Mouse (Mus musculus) forebrain, embryonic 15.5 days (tissue): ENCODE data around the gene Rabac1. TPM values are rescaled to one million over a fixed set of nuclear protein-coding genes. Genes with fewer than 3 reads are reported as not detected.

Experiments used
- ATAC-seq: fragments of 200-750 bp; cut with Nextera tagmentation; replicated peaks from 2 replicates; pipeline ENCODE4 v1.8.0; 2017; ENCODE audit warnings: mild to moderate bottlenecking, moderate TSS enrichment, moderate library complexity
- H3K27ac ChIP-seq: fragments of 300-500 bp; sonication (generic); replicated peaks from 2 replicates; pipeline ENCODE4 v1.5.1; 2015; ENCODE audit warnings: mild to moderate bottlenecking, inconsistent platforms
- H3K27me3 ChIP-seq: fragments of 300-500 bp; sonication (generic); 2 replicates; pipeline ENCODE4 v1.6.1; 2015; ENCODE audit warnings: inconsistent platforms
- H3K36me3 ChIP-seq: fragments of 300-500 bp; sonication (generic); 2 replicates; pipeline ENCODE4 v1.6.1; 2015; ENCODE audit warnings: mild to moderate bottlenecking, inconsistent platforms
- H3K4me1 ChIP-seq: fragments of 300-500 bp; sonication (generic); 2 replicates; pipeline ENCODE4 v1.6.1; 2015; ENCODE audit warnings: inconsistent platforms
- H3K4me2 ChIP-seq: fragments of 300-500 bp; sonication (generic); replicated peaks from 2 replicates; pipeline ENCODE4 v1.6.1; 2015; ENCODE audit warnings: mild to moderate bottlenecking, inconsistent platforms
- H3K4me3 ChIP-seq: fragments of 300-500 bp; sonication (generic); 2 replicates; pipeline ENCODE4 v1.5.1; 2015; ENCODE audit warnings: mild to moderate bottlenecking, inconsistent platforms
- H3K9ac ChIP-seq: fragments of 300-500 bp; sonication (generic); replicated peaks from 2 replicates; pipeline ENCODE4 v1.6.1; 2015; ENCODE audit warnings: mild to moderate bottlenecking, inconsistent platforms
- H3K9me3 ChIP-seq: fragments of 300-500 bp; sonication (generic); 2 replicates; pipeline ENCODE4 v1.6.1; 2016; ENCODE audit warnings: inconsistent platforms
- WGBS: fragments of 180-500 bp; shearing (Covaris S2); methylation state at CpG from one replicate; pipeline ENCODE4 v1.1.7; 2015; ENCODE audit warnings: mixed read lengths; 5-methylcytosine and 5-hydroxymethylcytosine counted together
- polyA plus RNA-seq: library from polyadenylated mRNA; unstranded; fragments of >200 nt; fragmentation: Nextera tagmentation; extraction: Ambion mirVana; gene quantifications from 2 replicates; pipeline ENCODE4 v1.2.1, GENCODE M21; 2015

Rabac1 gene
- 195 and 196 TPM in 2 replicates for polyA plus RNA-seq

- Histone ChIP-seq H3K9ac (peak within 1 kb of the TSS; percentile 86), H3K4me2 (peak within 1 kb of the TSS; percentile 83), H3K27ac (peak within 1 kb of the TSS; percentile 75), H3K9me3 (no peaks in the 10 kb centered on the region), H3K36me3 (peaks cover under 1% of the 10 kb centered on the region; the same call in 1 of the 2 replicates), H3K4me1 (peaks cover 18% of the 10 kb centered on the region), H3K27me3 (no peaks in the 10 kb centered on the region), H3K4me3 (peak within 1 kb of the TSS; percentile 80)
- peak; percentile 91 for ATAC-seq
- under 1% methylated on average over 45 of the region's 45 CpGs for WGBS
Measured at GRCm38 (mm10) chr7:24971972-24972893, at the start of gene Rabac1. Gene Rabac1, minus strand, starts transcription at chr7:24972754.

DNA sequence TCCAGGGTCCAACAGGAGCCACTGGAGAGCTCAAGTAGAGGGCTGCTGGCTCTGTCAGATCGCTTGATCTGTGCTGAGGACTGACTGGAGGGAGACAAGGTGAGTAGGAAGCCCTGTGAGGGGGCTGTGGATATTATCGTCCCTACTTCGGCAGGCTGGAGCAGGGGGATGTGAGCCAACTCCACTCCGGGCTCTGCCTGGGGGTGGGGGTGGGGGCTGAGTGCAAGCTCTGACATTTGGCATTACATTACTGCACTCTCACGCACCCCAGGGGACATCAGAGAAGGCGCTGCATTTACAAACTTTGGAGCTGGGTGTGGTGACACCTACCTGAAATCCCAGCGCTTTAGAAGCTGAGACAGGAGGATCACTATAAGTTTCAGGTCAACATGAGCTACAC lies 39.0 kb upstream of the Rabac1 start:
- H3K27ac ChIP-seq: no peak overlapping the region
- no peak overlapping the region for H3K4me3 ChIP-seq
- ATAC-seq: no peak
- no peak overlapping the region for H3K9ac ChIP-seq
- no peaks in the 10 kb centered on the region for H3K9me3 ChIP-seq
- peaks cover 6% of the 10 kb centered on the region; the same call in 1 of the 2 replicates for H3K27me3 ChIP-seq
- H3K36me3 ChIP-seq: peaks cover 32% of the 10 kb centered on the region
- H3K4me2 ChIP-seq: no peak overlapping the region
- 78% methylated on average over 7 of the region's 7 CpGs for WGBS
- peaks cover 44% of the 10 kb centered on the region for H3K4me1 ChIP-seq

DNA sequence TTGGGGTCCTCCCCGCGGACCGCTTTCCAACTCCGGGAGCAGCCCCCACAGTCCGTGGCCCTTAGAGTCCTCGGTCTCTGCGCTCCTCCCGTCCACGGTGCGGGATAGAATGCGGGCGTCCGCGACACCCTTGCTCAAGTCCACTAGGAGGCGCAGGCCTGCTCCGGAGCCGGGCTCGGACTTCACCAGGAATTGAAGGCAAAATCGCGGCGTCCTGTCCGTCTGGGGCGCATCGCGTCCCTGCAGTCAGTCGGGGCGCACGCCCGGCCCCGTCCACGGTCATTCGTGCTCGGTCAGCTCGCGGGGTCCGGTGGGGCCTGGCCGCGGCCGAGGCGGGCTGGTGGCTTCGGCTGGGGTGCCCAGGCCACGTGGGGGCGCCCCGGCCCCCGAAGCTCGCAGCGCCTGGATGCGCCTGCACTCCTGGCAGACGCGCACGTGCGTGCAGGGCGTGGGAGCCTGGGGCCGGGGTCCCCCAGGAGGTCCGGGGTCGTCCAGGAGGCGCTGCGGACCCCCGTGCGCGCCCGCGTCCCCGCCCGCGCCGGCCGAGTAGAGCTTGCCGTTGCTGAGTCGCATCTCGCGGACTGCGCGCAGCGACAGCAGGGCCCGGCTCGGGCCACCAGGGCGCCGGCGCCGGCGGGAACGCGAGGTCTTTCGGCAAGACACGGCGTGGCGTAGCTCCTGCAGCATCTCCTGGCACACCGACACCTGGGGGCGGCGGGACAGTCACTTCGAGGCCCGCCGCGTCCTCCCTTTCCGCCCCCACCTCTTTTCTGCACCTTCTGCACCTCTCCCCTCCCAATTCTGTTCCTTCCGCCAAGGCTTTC lies 37.7 kb upstream of the Rabac1 start:
- Histone ChIP-seq H3K4me2 (peak overlapping the region; percentile 53), H3K27me3 (peaks cover 6% of the 10 kb centered on the region; the same call in 1 of the 2 replicates), H3K4me1 (peaks cover 55% of the 10 kb centered on the region), H3K27ac (peak overlapping the region; percentile 92), H3K4me3 (peak overlapping the region; percentile 34), H3K36me3 (peaks cover 23% of the 10 kb centered on the region), H3K9ac (peak overlapping the region; percentile 52), H3K9me3 (no peaks in the 10 kb centered on the region)
- WGBS: 2% methylated on average over 67 of the region's 97 CpGs
- no peak for ATAC-seq

GRCm38 (mm10) chr7:25009099-25009700 lies 36.6 kb upstream of the Rabac1 start:
- H3K9me3 ChIP-seq: no peaks in the 10 kb centered on the region
- peaks cover 6% of the 10 kb centered on the region; the same call in 1 of the 2 replicates for H3K27me3 ChIP-seq
- peaks cover 58% of the 10 kb centered on the region for H3K4me1 ChIP-seq
- ATAC-seq: no peak; the same call in 1 of the 2 replicates
- peak overlapping the region; percentile 34 for H3K4me3 ChIP-seq
- peaks cover 13% of the 10 kb centered on the region for H3K36me3 ChIP-seq
- peak overlapping the region; percentile 92 for H3K27ac ChIP-seq
- WGBS: 7% methylated on average over 20 of the region's 20 CpGs
- H3K4me2 ChIP-seq: peak overlapping the region; percentile 53
- peak overlapping the region; percentile 52 for H3K9ac ChIP-seq

- peaks cover 64% of the 10 kb centered on the region for H3K4me1 ChIP-seq
- H3K4me3 ChIP-seq: peak overlapping the region; percentile 34
- H3K36me3 ChIP-seq: peaks cover 9% of the 10 kb centered on the region
- H3K4me2 ChIP-seq: peak overlapping the region; percentile 53
- H3K9ac ChIP-seq: peak overlapping the region; percentile 52
- no peak for ATAC-seq
- 1% methylated on average over 17 of the region's 17 CpGs for WGBS
- H3K9me3 ChIP-seq: no peaks in the 10 kb centered on the region
- H3K27me3 ChIP-seq: peaks cover 6% of the 10 kb centered on the region; the same call in 1 of the 2 replicates
- peak overlapping the region; percentile 92 for H3K27ac ChIP-seq
Measured at GRCm38 (mm10) chr7:25008635-25009034, 36.1 kb upstream of the Rabac1 start.

DNA sequence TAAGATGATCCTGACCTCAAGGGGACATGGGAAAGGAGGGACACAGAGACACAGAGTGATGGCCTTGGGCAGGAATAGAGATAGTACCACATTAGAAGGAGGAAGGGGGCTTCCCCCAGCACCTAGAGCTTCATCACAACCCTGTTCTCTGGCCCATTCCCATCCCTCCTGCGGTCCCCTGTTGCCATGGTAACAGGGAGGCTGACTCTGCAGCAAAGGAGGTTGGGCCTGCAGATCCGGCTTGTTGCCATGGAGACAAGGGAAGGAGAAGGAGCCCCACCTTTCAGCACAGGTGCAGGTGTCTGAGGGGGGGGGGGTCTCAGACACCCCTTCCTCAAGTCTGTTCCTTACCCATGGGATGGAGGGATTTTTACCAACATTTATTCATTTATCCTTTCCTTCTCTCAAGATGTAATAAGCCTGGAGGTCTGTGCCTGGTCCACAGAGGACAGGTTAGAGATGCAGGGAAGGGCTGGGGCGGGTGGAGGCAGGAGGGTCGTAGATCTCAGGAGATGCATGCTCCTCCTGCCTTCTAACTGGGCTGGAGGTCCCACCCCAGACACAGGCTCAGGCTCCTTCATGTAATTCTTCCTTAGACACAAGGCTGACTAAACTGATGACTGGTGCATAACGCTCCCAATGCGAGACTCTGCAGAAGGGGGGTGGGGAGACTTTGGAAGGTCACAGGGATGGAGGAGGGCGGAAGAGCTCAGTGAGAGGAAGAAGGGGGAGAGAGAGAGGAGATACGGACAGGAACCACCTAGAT lies 35.2 kb upstream of the Rabac1 start:
- ATAC-seq: peak; percentile 20
- Histone ChIP-seq H3K9ac (peak overlapping the region; percentile 52), H3K9me3 (no peaks in the 10 kb centered on the region), H3K4me2 (peak overlapping the region; percentile 53), H3K4me1 (peaks cover 73% of the 10 kb centered on the region), H3K36me3 (peaks cover 5% of the 10 kb centered on the region), H3K27me3 (peaks cover 6% of the 10 kb centered on the region; the same call in 1 of the 2 replicates), H3K27ac (peak overlapping the region; percentile 92), H3K4me3 (peak overlapping the region; percentile 34)
- WGBS: 10% methylated on average over 8 of the region's 8 CpGs

- Histone ChIP-seq H3K27ac (peak overlapping the region; percentile 92), H3K36me3 (no peaks in the 10 kb centered on the region), H3K4me1 (peaks cover 82% of the 10 kb centered on the region), H3K4me3 (no peak overlapping the region), H3K27me3 (peaks cover 6% of the 10 kb centered on the region; the same call in 1 of the 2 replicates), H3K4me2 (0 out of 2 replicates have a peak overlapping the region, but pooled peaks have one; percentile 53), H3K9ac (no peak overlapping the region), H3K9me3 (no peaks in the 10 kb centered on the region)
- ATAC-seq: no peak
- WGBS: 75% methylated on average over 12 of the region's 12 CpGs
Measured at GRCm38 (mm10) chr7:25006586-25007364, 34.2 kb upstream of the Rabac1 start.

DNA sequence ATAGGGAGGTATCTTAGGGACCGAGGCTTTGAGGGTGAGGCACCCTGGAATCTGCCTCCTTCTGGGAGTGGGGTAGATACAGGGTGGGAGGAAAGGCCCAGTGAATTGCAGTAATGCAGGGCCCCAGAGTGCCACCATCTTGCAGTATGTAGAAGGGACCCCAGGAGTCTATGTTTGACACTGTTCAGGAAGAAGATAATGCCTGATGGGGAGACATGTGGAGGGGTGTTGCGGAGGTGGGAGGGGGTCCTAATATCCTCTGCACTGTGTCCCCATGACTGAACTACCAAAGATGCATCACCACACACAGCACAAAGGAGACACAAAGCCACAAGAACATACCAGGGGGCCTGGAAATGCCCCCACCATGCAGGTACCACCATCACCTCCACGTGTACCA lies 33.6 kb upstream of the Rabac1 start:
- H3K4me3 ChIP-seq: peak overlapping the region; percentile 84
- peak; percentile 27; the same call in 1 of the 2 replicates for ATAC-seq
- H3K9ac ChIP-seq: peak overlapping the region; percentile 91; the same call in 1 of the 2 replicates
- peak overlapping the region; percentile 87 for H3K4me2 ChIP-seq
- 67% methylated on average over 3 of the region's 3 CpGs for WGBS
- H3K36me3 ChIP-seq: no peaks in the 10 kb centered on the region
- no peaks in the 10 kb centered on the region for H3K9me3 ChIP-seq
- peaks cover 3% of the 10 kb centered on the region; the same call in 1 of the 2 replicates for H3K27me3 ChIP-seq
- peaks cover 82% of the 10 kb centered on the region for H3K4me1 ChIP-seq
- H3K27ac ChIP-seq: peak overlapping the region; percentile 92

GRCm38 (mm10) chr7:25005421-25006065 lies 33.0 kb upstream of the Rabac1 start, which contains the start of gene Atp1a3:
Gene Atp1a3, minus strand, starts transcription at chr7:25005958.
- ATAC-seq: peak; percentile 87
- 0 out of 2 replicates have a peak, but pooled peaks cover 4% of the 10 kb centered on the region for H3K36me3 ChIP-seq
- peak within 1 kb of the TSS; percentile 92 for H3K27ac ChIP-seq
- peaks cover 78% of the 10 kb centered on the region for H3K4me1 ChIP-seq
- no peaks in the 10 kb centered on the region for H3K9me3 ChIP-seq
- H3K4me2 ChIP-seq: peak within 1 kb of the TSS; percentile 87
- under 1% methylated on average over 54 of the region's 54 CpGs for WGBS
- peaks cover 3% of the 10 kb centered on the region; the same call in 1 of the 2 replicates for H3K27me3 ChIP-seq
- peak within 1 kb of the TSS; percentile 91 for H3K9ac ChIP-seq
- H3K4me3 ChIP-seq: peak within 1 kb of the TSS; percentile 84

DNA sequence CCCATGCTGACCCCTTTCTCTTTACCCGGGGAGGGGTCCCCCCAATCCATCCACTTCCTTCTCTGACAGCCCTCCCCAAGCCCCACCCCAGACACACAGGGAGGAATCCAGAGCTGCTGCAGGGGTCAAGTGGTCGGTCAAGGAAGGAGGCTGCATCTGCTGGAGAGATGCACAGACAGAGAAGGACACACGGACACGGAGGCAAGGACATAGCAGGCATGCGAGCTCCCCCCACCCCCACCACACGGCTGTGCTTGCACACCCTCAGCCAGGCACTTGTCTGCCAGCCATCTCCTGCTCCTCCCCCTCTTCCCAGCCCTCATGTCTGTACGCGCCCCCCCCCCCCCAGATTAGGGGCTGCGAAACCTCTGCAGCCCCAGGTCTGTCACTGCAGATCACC lies 32.3 kb upstream of the Rabac1 start:
- ATAC-seq: no peak
- H3K4me1 ChIP-seq: peaks cover 71% of the 10 kb centered on the region
- peaks cover 3% of the 10 kb centered on the region; the same call in 1 of the 2 replicates for H3K27me3 ChIP-seq
- peak overlapping the region; percentile 84 for H3K4me3 ChIP-seq
- H3K9ac ChIP-seq: peak overlapping the region; percentile 91
- H3K4me2 ChIP-seq: peak overlapping the region; percentile 87
- H3K36me3 ChIP-seq: peaks cover 12% of the 10 kb centered on the region; the same call in 1 of the 2 replicates
- 26% methylated on average over 9 of the region's 9 CpGs for WGBS
- no peaks in the 10 kb centered on the region for H3K9me3 ChIP-seq
- H3K27ac ChIP-seq: peak overlapping the region; percentile 92
